Mouse (Mus musculus) stomach, postnatal 0 days (tissue): ENCODE measurements at regions not wholly inside any gene's neighbourhood (a gene's known extent, or its start where the extent isn't known, plus 50 kb on each side); places are given as distances from the start of the nearest gene placed in this dataset.

Experiments
- CTCF ChIP-seq: IDR thresholded peaks from 2 replicates; pipeline ENCODE4 v1.5.1; 2016; ENCODE audit warnings: antibody characterized with exemption, low read depth, mild to moderate bottlenecking, moderate library complexity
- EP300 ChIP-seq: optimal IDR thresholded peaks from 2 replicates; pipeline ENCODE3; 2016; ENCODE audit warnings: antibody characterized with exemption

- TF ChIP-seq CTCF = no peak
- TF ChIP-seq EP300 = no peak
Observed at GRCm38 (mm10) chr12:70603869-70604268, 151.0 kb downstream of the Tmx1 start.
